Mouse (Mus musculus) midbrain, embryonic 14.5 days (tissue): Measurements from ENCODE around the gene Gpr37l1. TPM values are rescaled to one million over a fixed set of nuclear protein-coding genes. Genes with fewer than 3 reads are reported as not detected.

Experiments
- ATAC-seq: fragments of 200-750 bp; cut with Nextera tagmentation; 2 replicates; pipeline ENCODE4 v1.8.0; 2017; ENCODE audit warnings: moderate number of reproducible peaks, moderate library complexity; ENCODE audit not compliant: low FRiP score, low TSS enrichment
- DNase-seq: peaks from one replicate; pipeline ENCODE4 v3.0.0-alpha.2; 2015
- H3K27ac ChIP-seq: fragments of 300-500 bp; sonication (generic); replicated peaks from 2 replicates; pipeline ENCODE4 v1.5.1; 2014; ENCODE audit warnings: mild to moderate bottlenecking, low read depth, low read length, moderate library complexity
- H3K27me3 ChIP-seq: fragments of 300-500 bp; sonication (generic); 2 replicates; pipeline ENCODE4 v1.6.1; 2014; ENCODE audit warnings: low read length, control low read depth, mixed read lengths; ENCODE audit not compliant: control insufficient read depth, insufficient read depth
- H3K36me3 ChIP-seq: fragments of 300-500 bp; sonication (generic); 2 replicates; pipeline ENCODE4 v1.6.1; 2014; ENCODE audit warnings: low read length, control low read depth; ENCODE audit not compliant: control insufficient read depth, insufficient read depth
- H3K4me1 ChIP-seq: fragments of 300-500 bp; sonication (generic); 2 replicates; pipeline ENCODE4 v1.6.1; 2014; ENCODE audit warnings: mild to moderate bottlenecking, antibody characterized with exemption, low read length, control low read depth; ENCODE audit not compliant: control insufficient read depth, insufficient read depth
- H3K4me2 ChIP-seq: fragments of 300-500 bp; sonication (generic); 2 replicates; pipeline ENCODE4 v1.6.1; 2014; ENCODE audit warnings: mild to moderate bottlenecking, low read length, moderate library complexity
- H3K4me3 ChIP-seq: fragments of 300-500 bp; sonication (generic); replicated peaks from 2 replicates; pipeline ENCODE4 v1.5.1; 2014; ENCODE audit warnings: low read depth, low read length
- H3K9ac ChIP-seq: fragments of 300-500 bp; sonication (generic); replicated peaks from 2 replicates; pipeline ENCODE4 v1.6.1; 2014; ENCODE audit warnings: mild to moderate bottlenecking, low read length, moderate library complexity
- H3K9me3 ChIP-seq: fragments of 300-500 bp; sonication (generic); 2 replicates; pipeline ENCODE4 v1.6.1; 2016; ENCODE audit warnings: low read length, control low read depth, mixed read lengths; ENCODE audit not compliant: control insufficient read depth
- WGBS: fragments of 180-500 bp; shearing (Covaris S2); extraction: QIAGEN DNeasy Blood & Tissue Kit; methylation state at CpG from one replicate; pipeline ENCODE4 v1.1.7; 2014; 5-methylcytosine and 5-hydroxymethylcytosine counted together
- polyA plus RNA-seq: library from polyadenylated mRNA; unstranded; fragments of >200 nt; fragmentation: Nextera tagmentation; extraction: Ambion mirVana; gene quantifications from 2 replicates; pipeline ENCODE4 v1.2.1, GENCODE M21; 2014

Gpr37l1 gene
- polyA plus RNA-seq, 1 experiment from 2014 or later = 0.30 TPM

DNA sequence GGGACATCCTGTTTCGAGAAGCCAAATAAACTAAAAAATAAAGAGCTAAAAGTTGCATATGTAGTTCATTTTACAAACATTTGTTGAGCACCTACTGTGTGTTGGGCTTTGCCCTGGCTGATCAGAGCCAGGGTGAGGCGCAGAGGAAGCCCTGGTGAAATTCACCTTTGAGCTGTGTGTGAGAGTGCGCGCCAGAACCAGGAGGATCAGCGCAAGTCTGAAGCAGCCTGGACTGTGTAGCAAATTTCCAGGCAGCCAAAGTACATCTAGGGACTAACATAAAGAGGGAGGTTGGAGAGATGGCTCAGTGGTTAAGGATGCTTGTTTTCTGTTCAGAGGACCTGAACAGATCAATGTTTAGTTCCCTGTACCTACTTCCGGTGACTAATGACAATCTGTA is 5.8 kb upstream of the Gpr37l1 start:
- no peak for DNase-seq
- Histone ChIP-seq H3K9ac (no peak overlapping the region), H3K4me2 (no peak overlapping the region), H3K36me3 (no peaks in the 10 kb centered on the region), H3K9me3 (no peaks in the 10 kb centered on the region), H3K4me3 (no peak overlapping the region), H3K27me3 (no peaks in the 10 kb centered on the region), H3K4me1 (no peaks in the 10 kb centered on the region), H3K27ac (no peak overlapping the region)
- 94% methylated on average over 6 of the region's 6 CpGs for WGBS
- ATAC-seq = no peak

DNA sequence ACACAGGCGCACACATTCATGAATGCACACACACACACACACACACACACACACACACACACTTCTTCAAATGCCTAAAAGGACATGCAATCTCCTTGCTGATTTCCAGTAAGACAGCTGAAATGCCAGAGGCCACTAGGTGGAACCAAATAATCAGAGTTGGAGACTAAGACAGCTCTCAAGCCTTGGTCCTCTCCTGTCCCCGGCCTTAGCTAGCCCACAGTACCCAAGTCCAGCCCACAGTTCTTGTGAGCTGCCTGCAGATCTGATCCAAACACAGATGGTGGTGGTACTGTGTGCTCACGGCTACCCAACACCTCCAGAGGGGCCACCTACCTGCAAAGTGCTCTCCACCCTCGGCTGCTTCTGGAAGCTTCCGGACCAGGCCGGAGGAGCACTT is 4.5 kb upstream of the Gpr37l1 start:
- H3K9me3 ChIP-seq = no peaks in the 10 kb centered on the region
- no peaks in the 10 kb centered on the region for H3K36me3 ChIP-seq
- 55% methylated on average over 6 of the region's 6 CpGs for WGBS
- no peak overlapping the region for H3K27ac ChIP-seq
- no peaks in the 10 kb centered on the region for H3K27me3 ChIP-seq
- no peak overlapping the region for H3K4me3 ChIP-seq
- peak; percentile 90 for DNase-seq
- H3K9ac ChIP-seq = no peak overlapping the region
- ATAC-seq = peak; percentile 50
- H3K4me1 ChIP-seq = no peaks in the 10 kb centered on the region
- no peak overlapping the region for H3K4me2 ChIP-seq

DNA sequence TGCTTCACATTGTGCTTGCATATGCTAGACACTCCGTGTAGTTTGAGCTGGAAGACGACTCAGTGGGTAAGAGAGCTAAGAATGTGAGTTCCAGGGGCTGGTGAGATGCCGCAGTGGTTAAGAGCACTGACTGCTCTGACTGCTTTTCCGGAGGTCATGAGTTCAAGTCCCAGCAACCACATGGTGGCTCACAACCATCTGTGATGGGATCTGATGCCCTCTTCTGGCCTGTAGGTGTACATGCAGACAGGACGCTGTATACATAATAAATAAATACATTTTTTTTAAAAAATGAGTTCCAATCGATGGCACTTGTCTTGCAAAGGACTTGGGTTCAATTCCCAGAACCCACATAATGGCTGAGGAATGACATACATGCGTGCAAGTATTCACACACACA is 3.7 kb upstream of the Gpr37l1 start:
- WGBS = 86% methylated on average over 7 of the region's 7 CpGs
- Histone ChIP-seq H3K9ac (no peak overlapping the region), H3K4me1 (no peaks in the 10 kb centered on the region), H3K9me3 (no peaks in the 10 kb centered on the region), H3K4me2 (no peak overlapping the region), H3K27me3 (no peaks in the 10 kb centered on the region), H3K4me3 (no peak overlapping the region), H3K36me3 (no peaks in the 10 kb centered on the region), H3K27ac (no peak overlapping the region)
- ATAC-seq = no peak
- no peak for DNase-seq

GRCm38 (mm10) chr1:135170299-135170698 is 2.8 kb upstream of the Gpr37l1 start:
- H3K9ac ChIP-seq = no peak overlapping the region
- ATAC-seq = no peak
- H3K4me1 ChIP-seq = no peaks in the 10 kb centered on the region
- H3K9me3 ChIP-seq = no peaks in the 10 kb centered on the region
- no peak overlapping the region for H3K27ac ChIP-seq
- H3K4me2 ChIP-seq = no peak overlapping the region
- no peak overlapping the region for H3K4me3 ChIP-seq
- no peaks in the 10 kb centered on the region for H3K36me3 ChIP-seq
- H3K27me3 ChIP-seq = no peaks in the 10 kb centered on the region
- 78% methylated on average over 10 of the region's 10 CpGs for WGBS
- DNase-seq = no peak

GRCm38 (mm10) chr1:135169556-135170224 is 2.2 kb upstream of the Gpr37l1 start:
- Histone ChIP-seq H3K4me3 (no peak overlapping the region), H3K9me3 (no peaks in the 10 kb centered on the region), H3K27ac (no peak overlapping the region), H3K9ac (no peak overlapping the region), H3K4me1 (no peaks in the 10 kb centered on the region), H3K4me2 (no peak overlapping the region), H3K36me3 (no peaks in the 10 kb centered on the region), H3K27me3 (no peaks in the 10 kb centered on the region)
- ATAC-seq (no peak), DNase-seq (no peak)
- WGBS = 45% methylated on average over 12 of the region's 12 CpGs

DNA sequence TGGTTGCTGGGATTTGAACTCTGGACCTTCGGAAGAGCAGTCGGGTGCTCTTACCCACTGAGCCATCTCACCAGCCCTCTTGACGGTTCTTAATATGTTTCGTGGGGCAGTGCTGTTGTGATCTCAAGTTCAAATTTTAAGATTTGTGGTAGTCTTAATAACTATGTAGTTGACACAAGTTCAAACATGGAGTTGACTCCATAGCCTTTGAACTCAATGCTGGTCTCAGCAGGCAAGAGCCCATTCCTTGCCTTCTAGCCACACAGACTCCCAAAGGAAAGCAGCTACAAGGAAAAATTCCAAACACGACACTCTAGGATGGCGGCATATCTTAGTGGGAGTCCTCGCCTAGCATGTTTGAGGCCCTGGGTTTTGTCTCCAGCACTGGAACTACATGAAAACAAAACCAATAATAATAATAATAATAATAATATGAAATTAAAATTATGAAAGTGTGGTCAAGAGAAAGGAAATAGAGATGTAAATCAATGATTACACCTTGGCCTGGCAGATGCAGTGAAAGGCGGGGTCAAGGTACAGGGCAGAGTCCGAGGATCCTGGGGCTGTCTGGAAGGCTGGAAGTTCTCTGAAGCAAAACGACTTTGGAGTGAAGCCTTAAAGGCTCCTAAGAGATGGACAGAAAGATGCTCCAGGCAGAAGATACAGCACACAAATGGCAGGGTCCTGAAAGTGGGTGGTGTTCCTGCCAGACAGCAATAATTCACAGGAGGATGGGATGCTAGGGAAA is 1.1 kb upstream of the Gpr37l1 start:
- DNase-seq (no peak), ATAC-seq (no peak)
- Histone ChIP-seq H3K36me3 (no peaks in the 10 kb centered on the region), H3K27ac (no peak overlapping the region), H3K4me1 (no peaks in the 10 kb centered on the region), H3K4me3 (no peak overlapping the region), H3K9ac (no peak overlapping the region), H3K9me3 (no peaks in the 10 kb centered on the region), H3K27me3 (no peaks in the 10 kb centered on the region), H3K4me2 (no peak overlapping the region)
- WGBS = 87% methylated on average over 10 of the region's 10 CpGs

- DNase-seq = no peak
These were observed 4.8 kb downstream of the Gpr37l1 start for GRCm38 (mm10) chr1:135162720-135163119.

GRCm38 (mm10) chr1:135160411-135161050 is 7.0 kb downstream of the Gpr37l1 start:
- H3K4me3 ChIP-seq = no peak overlapping the region
- no peaks in the 10 kb centered on the region for H3K9me3 ChIP-seq
- H3K9ac ChIP-seq = no peak overlapping the region
- 91% methylated on average over 13 of the region's 13 CpGs for WGBS
- no peak overlapping the region for H3K4me2 ChIP-seq
- peaks cover 6% of the 10 kb centered on the region for H3K4me1 ChIP-seq
- H3K27me3 ChIP-seq = no peaks in the 10 kb centered on the region
- ATAC-seq = no peak
- H3K27ac ChIP-seq = peak overlapping the region; percentile 61; the same call in 1 of the 2 replicates
- DNase-seq = no peak
- peaks cover 17% of the 10 kb centered on the region for H3K36me3 ChIP-seq

More at GRCm38 (mm10) chr1:135162720-135163119, 4.8 kb downstream of the Gpr37l1 start:
- H3K27me3 ChIP-seq = no peaks in the 10 kb centered on the region
- 33% methylated on average over 6 of the region's 6 CpGs for WGBS
- H3K4me3 ChIP-seq = no peak overlapping the region
- H3K9me3 ChIP-seq = no peaks in the 10 kb centered on the region
- peaks cover 6% of the 10 kb centered on the region for H3K4me1 ChIP-seq
- H3K36me3 ChIP-seq = no peaks in the 10 kb centered on the region
- H3K27ac ChIP-seq = no peak overlapping the region; the same call in 1 of the 2 replicates
- no peak for ATAC-seq
- no peak overlapping the region for H3K9ac ChIP-seq
- no peak overlapping the region for H3K4me2 ChIP-seq
